20 mouse cellular contexts compared by ENCODE assay signal in the genomic region with DNA sequence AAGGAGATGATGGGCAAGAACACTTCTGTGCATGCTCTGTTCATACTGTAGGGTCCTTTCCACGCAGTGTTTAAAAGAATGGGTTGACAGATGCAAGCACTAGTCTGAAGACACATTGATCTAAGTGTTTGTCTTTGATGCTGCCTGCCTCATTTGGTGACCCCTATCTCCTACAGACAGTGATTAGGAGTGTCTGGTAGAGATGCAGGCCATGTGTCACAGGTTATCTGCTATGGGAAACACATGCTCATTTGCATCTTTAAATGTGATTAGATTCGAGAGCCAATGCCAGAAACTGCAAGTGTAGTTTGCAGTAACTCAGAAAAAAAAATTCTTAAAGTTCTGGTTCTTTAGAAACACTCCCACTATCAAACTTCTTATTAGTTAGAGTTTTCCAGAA. TPM values are rescaled to one million over a fixed set of nuclear protein-coding genes. Genes with fewer than 3 reads are reported as not detected.
DNase-seq lines count a peak whose midpoint lies in the region; ATAC-seq lines count a peak whose summit lies in the region.
"Had no signal": no experiment of that assay in that cellular context is flagged by ENCODE, and none has a peak within 500 bp of the region (broad histone marks: within the 10 kb centered on the region; RNA-seq: fewer than 3 reads in every experiment).

No protein-coding gene starts in this region.

- WGBS in liver, embryonic 12.5 days (ENCODE audit: insufficient replicate concordance), result 29% methylated on average over 2 of the region's 2 CpGs
- WGBS in liver, embryonic 16.5 days (ENCODE audit: insufficient replicate concordance), result 32% methylated on average over 2 of the region's 2 CpGs
- WGBS in midbrain, embryonic 11.5 days, result 73% methylated on average over 2 of the region's 2 CpGs

- no peak overlapping the region for H3K27ac ChIP-seq in liver, embryonic 12.5 days
- H3K27ac ChIP-seq in liver, embryonic 16.5 days (ENCODE audit: low read length), result no peak overlapping the region; the same call in 1 of the 2 replicates
- H3K27ac ChIP-seq in midbrain, embryonic 11.5 days (ENCODE audit: low read depth, low read length), result no peak overlapping the region
- H3K27ac ChIP-seq: embryonic facial prominence, embryonic 12.5 days; forebrain, embryonic 15.5 days; hindbrain, embryonic 10.5 days; hindbrain, embryonic 15.5 days had no signal

- H3K27me3 ChIP-seq in liver, embryonic 12.5 days (replicated peaks), result 0 out of 2 replicates have a peak, but pooled peaks cover 3% of the 10 kb centered on the region
- H3K27me3 ChIP-seq in liver, embryonic 16.5 days (ENCODE audit: control insufficient read depth, insufficient read depth, low read depth, low read length), result no peaks in the 10 kb centered on the region
- no peaks in the 10 kb centered on the region for H3K27me3 ChIP-seq in midbrain, embryonic 11.5 days (ENCODE audit: control insufficient read depth, insufficient read depth, low read length)
- H3K27me3 ChIP-seq: embryonic facial prominence, embryonic 12.5 days; forebrain, embryonic 15.5 days; hindbrain, embryonic 15.5 days; Patski had no signal

- H3K4me2 ChIP-seq in liver, embryonic 12.5 days, result peak overlapping the region; percentile 12; the same call in 1 of the 2 replicates
- H3K4me2 ChIP-seq in liver, embryonic 16.5 days (ENCODE audit: low read depth, low read length), result peak overlapping the region; percentile 15
- no peak overlapping the region for H3K4me2 ChIP-seq in midbrain, embryonic 11.5 days
- H3K4me2 ChIP-seq: embryonic facial prominence, embryonic 12.5 days; forebrain, embryonic 15.5 days; heart, embryonic 11.5 days; hindbrain, embryonic 15.5 days had no signal

- H3K36me3 ChIP-seq in liver, embryonic 12.5 days, result no peaks in the 10 kb centered on the region
- no peaks in the 10 kb centered on the region for H3K36me3 ChIP-seq in liver, embryonic 16.5 days (ENCODE audit: control insufficient read depth, insufficient read depth)
- no peaks in the 10 kb centered on the region for H3K36me3 ChIP-seq in midbrain, embryonic 11.5 days (ENCODE audit: control insufficient read depth, insufficient read depth, low read length)
- H3K36me3 ChIP-seq: embryonic facial prominence, embryonic 12.5 days; forebrain, embryonic 15.5 days; hindbrain, embryonic 10.5 days; hindbrain, embryonic 15.5 days had no signal

- H3K9ac ChIP-seq in liver, embryonic 12.5 days, result no peak overlapping the region
- H3K9ac ChIP-seq in liver, embryonic 16.5 days (ENCODE audit: low read depth, low read length), result no peak overlapping the region
- no peak overlapping the region for H3K9ac ChIP-seq in midbrain, embryonic 11.5 days (ENCODE audit: low read length)
- H3K9ac ChIP-seq: embryonic facial prominence, embryonic 12.5 days; forebrain, embryonic 15.5 days; hindbrain, embryonic 15.5 days had no signal

- DNase-seq in c-Kit-positive CD71-positive TER-119-negative erythroid progenitor cells, embryonic 14.5 days (ENCODE audit: low read depth), result peak; percentile 29
- DNase-seq in midbrain, embryonic 11.5 days (ENCODE audit: low spot score, missing footprints), result no peak
- no peak for DNase-seq in kidney, postnatal 36 days
- no peak for DNase-seq in thymus, postnatal 0 days (ENCODE audit: low spot score)
- DNase-seq: adrenal gland, adult 2 months; adrenal gland, postnatal 25 days; cerebellum, adult 11-12 months; cerebellum, adult 9-10 months; cerebellum, postnatal 25 days; heart, adult 18-20 months had no signal

- peak; percentile 80 for ATAC-seq in liver, embryonic 12.5 days
- peak; percentile 74 for ATAC-seq in liver, embryonic 16.5 days (ENCODE audit: low read depth)
- ATAC-seq in midbrain, embryonic 11.5 days (ENCODE audit: low FRiP score), result no peak
- no peak for ATAC-seq in megakaryocyte, adult 5-6 weeks (ENCODE audit: poor library complexity, severe bottlenecking)
- ATAC-seq: activated CD4-positive, CD25-positive, alpha-beta regulatory T cell, adult 4 months; forebrain, embryonic 15.5 days; Patski had no signal

- H3K4me3 ChIP-seq in liver, embryonic 12.5 days, result no peak overlapping the region
- H3K4me3 ChIP-seq in liver, embryonic 16.5 days (ENCODE audit: low read depth, low read length), result no peak overlapping the region
- no peak overlapping the region for H3K4me3 ChIP-seq in midbrain, embryonic 11.5 days (ENCODE audit: low read depth, low read length)
- H3K4me3 ChIP-seq: embryonic facial prominence, embryonic 12.5 days; forebrain, embryonic 15.5 days; hindbrain, embryonic 10.5 days; hindbrain, embryonic 15.5 days had no signal

- H3K4me1 ChIP-seq in liver, embryonic 12.5 days, result peaks cover 43% of the 10 kb centered on the region
- peaks cover 27% of the 10 kb centered on the region for H3K4me1 ChIP-seq in liver, embryonic 16.5 days (ENCODE audit: control insufficient read depth, low read depth, low read length)
- H3K4me1 ChIP-seq in midbrain, embryonic 11.5 days (ENCODE audit: control insufficient read depth, insufficient read depth, low read length), result no peaks in the 10 kb centered on the region
- H3K4me1 ChIP-seq: embryonic facial prominence, embryonic 12.5 days; hindbrain, embryonic 10.5 days had no signal

- no peaks in the 10 kb centered on the region for H3K9me3 ChIP-seq in liver, embryonic 12.5 days (replicated peaks)
- no peaks in the 10 kb centered on the region for H3K9me3 ChIP-seq in liver, embryonic 16.5 days (replicated peaks; ENCODE audit: control insufficient read depth, low read length)
- H3K9me3 ChIP-seq in midbrain, embryonic 11.5 days (ENCODE audit: control insufficient read depth, low read length), result no peaks in the 10 kb centered on the region
- H3K9me3 ChIP-seq: forebrain, embryonic 15.5 days; hindbrain, embryonic 10.5 days; hindbrain, embryonic 15.5 days had no signal

RNA-seq across cellular contexts. Expression of a gene that starts 32.8 kb away (rescaled TPM):
- polyA plus RNA-seq in liver, embryonic 12.5 days (2016; fragmentation: Nextera tagmentation; extraction: Ambion mirVana), result 1.1 and 1.8 TPM in 2 replicates
- polyA plus RNA-seq in liver, embryonic 16.5 days (2015; fragmentation: Nextera tagmentation; extraction: Ambion mirVana), result 1.4 and 1.5 TPM in 2 replicates
- polyA plus RNA-seq in midbrain, embryonic 11.5 days (2014; fragmentation: Nextera tagmentation; extraction: Ambion mirVana), result 11.2 and 13.2 TPM in 2 replicates
- 3.7 and 4.8 TPM in 2 replicates for polyA plus RNA-seq in thymus, postnatal 0 days (2015; fragmentation: Nextera tagmentation; extraction: Ambion mirVana)
- total RNA-seq in megakaryocyte, adult 5-6 weeks (2015), result 3.3 and 3.6 TPM in 2 replicates
- total RNA-seq in megakaryocyte, adult 5-6 weeks (2017), result 0.99 and 1.2 TPM in 2 replicates

Comparison
In these comparisons a context has a peak if more than half of its experiments do, and no peak if none do; other contexts are left out.
1. ATAC-seq: peak in liver, embryonic 12.5 days (single experiment) and liver, embryonic 16.5 days (single experiment); none in midbrain, embryonic 11.5 days (single experiment) and megakaryocyte, adult 5-6 weeks (single experiment).